Mouse (Mus musculus) lung, adult 2 months (tissue): ENCODE measurements at regions not wholly inside any gene's neighbourhood (a gene's known extent, or its start where the extent isn't known, plus 50 kb on each side); places are given as distances from the start of the nearest gene placed in this dataset.

Experiments
- CTCF ChIP-seq: fragments of 200-500 bp; IDR thresholded peaks from 2 replicates; pipeline ENCODE4 v1.5.1; 2011; ENCODE audit warnings: mild to moderate bottlenecking, low read length, control low read depth; ENCODE audit not compliant: insufficient read depth
- POLR2A ChIP-seq: fragments of 200-500 bp; IDR thresholded peaks from 2 replicates; pipeline ENCODE4 v1.6.1; 2011; ENCODE audit warnings: low read depth, mild to moderate bottlenecking, control low read depth, low read length, borderline replicate concordance; ENCODE audit errors: extremely low read depth

DNA sequence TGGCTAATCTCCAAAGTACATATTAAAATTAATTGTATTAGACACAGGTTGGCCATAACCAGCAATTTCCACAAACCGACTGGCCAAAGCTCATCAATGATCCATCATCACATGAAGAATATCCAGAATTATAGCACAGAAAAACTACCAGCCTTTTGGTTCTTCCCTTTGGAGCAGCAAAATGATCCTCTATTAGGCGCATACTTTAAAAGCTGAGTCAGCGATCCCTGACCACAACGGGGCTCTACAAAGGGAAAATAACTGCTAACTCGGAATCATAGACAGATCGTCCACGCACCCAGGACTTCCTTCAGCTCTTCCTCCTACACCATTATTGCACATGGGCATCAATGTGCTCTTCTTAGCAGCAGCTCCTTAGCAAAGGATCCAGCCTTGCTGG lies 85.6 kb upstream of the Paip1 start:
- TF ChIP-seq CTCF: no peak
- no peak for TF ChIP-seq POLR2A
